Mouse (Mus musculus): ENCODE measurements around the gene Stambpl1.
A peak's percentile ranks its signal among the peaks of the same experiment; 100 is the strongest.

DNA sequence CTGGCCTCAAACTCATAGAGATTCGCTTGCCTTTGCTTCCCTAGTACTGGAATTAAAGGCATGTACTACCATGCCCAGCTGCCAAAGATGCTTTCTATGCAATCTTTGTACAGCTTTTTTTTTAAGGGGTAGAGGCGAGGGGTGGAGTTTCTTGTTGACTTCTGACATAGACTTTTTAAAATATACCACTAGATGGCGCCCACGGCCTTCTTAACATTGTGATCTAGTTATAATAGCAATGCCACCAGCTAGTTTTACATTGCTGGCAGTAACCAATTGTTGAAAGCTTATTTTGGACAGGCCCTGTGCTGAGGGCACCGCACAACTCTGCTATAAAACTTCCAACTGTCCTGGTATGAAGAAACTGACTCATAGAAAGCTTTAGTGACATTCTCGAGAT is 52.0 kb downstream of the Stambpl1 start:
- TF ChIP-seq CTCF (IDR thresholded peaks at IDR 0.05; ENCODE audit: low read depth) (peak; percentile 62), EP300 (IDR thresholded peaks at IDR 0.05; ENCODE audit: low read depth) (no peak)
